ENCODE assay signal across 17 mouse cellular contexts in the genomic region with DNA sequence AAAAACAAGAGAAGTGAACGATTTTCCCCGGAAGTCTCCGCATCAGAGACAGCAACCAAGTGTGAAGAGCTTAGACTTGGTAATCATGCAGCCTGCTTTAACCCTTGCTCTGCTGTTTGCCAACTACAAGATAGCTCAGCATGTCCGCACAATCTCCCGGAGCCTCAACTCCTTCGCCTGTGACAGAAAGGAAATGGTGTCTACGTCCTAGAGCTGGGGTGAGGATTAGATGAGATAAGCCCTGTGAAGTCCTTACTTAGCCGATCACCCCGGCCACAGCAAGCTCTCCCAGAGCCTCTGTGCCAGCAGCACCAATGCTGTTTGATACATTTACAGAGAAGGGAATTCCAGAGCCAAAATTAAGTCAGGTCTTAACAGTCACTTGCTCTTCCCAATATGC.
"Had no signal": no experiment of that assay in that cellular context is flagged by ENCODE, and none has a peak within 500 bp of the region (broad histone marks: within the 10 kb centered on the region; RNA-seq: fewer than 3 reads in every experiment).

No protein-coding gene starts in this region.

- DNase-seq: lung, adult 18-20 months; lung, embryonic 14.5 days; lung, postnatal 10 days; lung, postnatal 4 days; right cerebral cortex, postnatal 14 days; thymus, adult 2 months; thymus, postnatal 25 days; thymus, postnatal 4 days had no signal

- H3K27me3 ChIP-seq: neural tube, embryonic 13.5 days; neural tube, embryonic 15.5 days; stomach, embryonic 15.5 days had no signal

- H3K4me3 ChIP-seq: midbrain, embryonic 10.5 days; midbrain, embryonic 13.5 days; myocyte; neural tube, embryonic 13.5 days; neural tube, embryonic 15.5 days; stomach, embryonic 15.5 days had no signal

- H3K9ac ChIP-seq: liver, embryonic 14.5 days; lung, embryonic 14.5 days; midbrain, embryonic 13.5 days; neural tube, embryonic 13.5 days; neural tube, embryonic 15.5 days; stomach, embryonic 15.5 days had no signal

- H3K36me3 ChIP-seq: midbrain, embryonic 10.5 days; midbrain, embryonic 13.5 days; neural tube, embryonic 13.5 days; neural tube, embryonic 15.5 days; stomach, embryonic 15.5 days had no signal

- ATAC-seq: midbrain, embryonic 13.5 days; midbrain, embryonic 16.5 days had no signal

- H3K27ac ChIP-seq: liver, embryonic 14.5 days; midbrain, embryonic 10.5 days; midbrain, embryonic 13.5 days; neural tube, embryonic 13.5 days; neural tube, embryonic 15.5 days; stomach, embryonic 15.5 days; stomach, postnatal 0 days had no signal

- H3K9me3 ChIP-seq: midbrain, embryonic 10.5 days; midbrain, embryonic 13.5 days; neural tube, embryonic 13.5 days; neural tube, embryonic 15.5 days; stomach, embryonic 15.5 days had no signal

- H3K4me2 ChIP-seq: lung, embryonic 14.5 days; midbrain, embryonic 13.5 days; neural tube, embryonic 13.5 days; neural tube, embryonic 15.5 days; stomach, embryonic 15.5 days had no signal

- H3K4me1 ChIP-seq: stomach, embryonic 15.5 days had no signal
